Mouse (Mus musculus): ENCODE data around the gene Sbk1.

Sbk1 gene

DNA sequence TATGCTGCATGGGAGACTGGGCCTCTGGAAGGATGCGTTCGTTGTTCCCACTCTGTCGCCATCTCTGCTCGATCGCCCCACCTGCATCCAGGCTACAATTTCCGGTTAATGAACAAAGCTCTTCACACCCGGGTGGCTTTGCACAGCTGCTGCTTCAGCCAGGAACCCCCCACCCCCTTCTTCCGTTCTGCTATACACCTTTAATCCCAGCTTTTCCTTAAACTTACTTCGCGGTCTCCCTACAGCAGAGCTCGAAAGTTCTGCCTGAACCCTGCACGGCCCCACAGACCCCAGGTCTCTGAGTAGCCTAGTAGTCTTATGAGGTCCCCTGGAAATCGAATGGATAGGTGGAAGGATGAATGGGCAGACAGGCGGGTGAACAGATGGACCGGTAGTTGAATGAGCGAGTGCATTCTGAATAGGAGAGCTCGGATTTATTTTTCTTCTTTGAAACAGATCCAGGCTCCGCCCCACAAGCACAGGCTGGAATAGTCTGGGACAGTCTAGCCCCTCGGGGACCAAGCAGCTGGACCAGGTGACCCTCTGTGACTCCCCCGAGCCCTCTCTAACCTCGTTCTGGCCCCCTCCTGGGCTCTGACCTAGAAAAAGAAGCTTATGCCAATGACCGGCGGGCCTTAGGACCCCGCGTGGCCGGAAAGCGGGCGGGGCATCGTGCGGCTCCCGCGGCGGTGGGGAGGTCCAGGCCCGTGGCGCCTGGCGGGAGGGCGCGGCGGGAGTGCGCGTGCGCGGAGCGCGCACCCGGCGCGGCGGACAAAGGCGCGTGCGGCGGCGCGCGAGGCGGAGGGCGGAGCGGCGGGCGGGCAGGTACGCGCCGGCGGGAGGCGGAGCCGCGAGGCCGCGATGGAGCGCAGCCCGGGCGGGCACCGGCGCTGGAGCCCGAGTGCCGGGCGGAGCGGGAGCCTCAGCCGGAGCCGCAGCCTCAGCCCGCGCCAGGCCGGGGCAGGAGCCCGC is at the start of gene Sbk1:
Sbk1 (plus strand) TSS at position 908 of the 972 bp plus-strand sequence.
- peak; percentile 94 for DNase-seq

DNA sequence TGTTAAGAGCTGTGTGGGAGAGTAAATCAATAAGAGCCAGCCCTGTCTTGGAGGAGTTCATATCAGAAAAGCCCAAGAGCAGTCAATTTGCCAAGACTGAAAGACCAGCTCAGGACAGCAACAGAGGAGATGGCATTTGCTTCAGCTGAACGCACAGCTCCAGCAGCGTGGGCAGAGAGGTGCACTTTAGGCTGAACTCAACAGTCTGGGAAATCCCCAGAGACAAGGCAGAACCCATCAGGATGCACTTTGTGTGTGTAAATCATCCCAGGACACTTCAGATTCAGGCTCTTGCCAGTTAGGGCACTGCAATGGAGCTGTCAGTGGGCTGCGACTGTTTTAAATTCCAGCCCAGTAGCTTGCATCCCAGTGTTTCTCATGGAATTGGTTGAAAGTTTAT is 49.7 kb upstream of the Sbk1 start:
- DNase-seq = no peak

DNA sequence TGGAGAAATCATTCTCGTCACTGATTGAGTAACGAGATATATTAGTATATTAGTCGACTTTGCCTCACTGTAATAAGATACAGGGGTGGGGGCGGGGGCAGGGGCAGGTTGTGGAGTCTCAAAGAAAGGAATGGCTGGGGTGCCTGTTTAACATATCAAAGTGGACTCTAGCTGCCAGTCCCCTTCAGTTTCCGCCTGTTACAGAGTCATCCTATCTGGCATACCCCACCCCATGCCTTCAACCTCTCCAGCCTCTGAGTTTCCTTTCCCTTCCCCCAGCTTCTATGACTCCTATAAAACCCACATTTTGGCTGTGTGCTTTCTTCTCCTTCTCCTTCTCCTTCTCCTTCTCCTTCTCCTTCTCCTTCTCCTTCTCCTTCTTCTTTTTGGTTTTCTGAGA is 46.3 kb upstream of the Sbk1 start:
- DNase-seq = no peak

DNA sequence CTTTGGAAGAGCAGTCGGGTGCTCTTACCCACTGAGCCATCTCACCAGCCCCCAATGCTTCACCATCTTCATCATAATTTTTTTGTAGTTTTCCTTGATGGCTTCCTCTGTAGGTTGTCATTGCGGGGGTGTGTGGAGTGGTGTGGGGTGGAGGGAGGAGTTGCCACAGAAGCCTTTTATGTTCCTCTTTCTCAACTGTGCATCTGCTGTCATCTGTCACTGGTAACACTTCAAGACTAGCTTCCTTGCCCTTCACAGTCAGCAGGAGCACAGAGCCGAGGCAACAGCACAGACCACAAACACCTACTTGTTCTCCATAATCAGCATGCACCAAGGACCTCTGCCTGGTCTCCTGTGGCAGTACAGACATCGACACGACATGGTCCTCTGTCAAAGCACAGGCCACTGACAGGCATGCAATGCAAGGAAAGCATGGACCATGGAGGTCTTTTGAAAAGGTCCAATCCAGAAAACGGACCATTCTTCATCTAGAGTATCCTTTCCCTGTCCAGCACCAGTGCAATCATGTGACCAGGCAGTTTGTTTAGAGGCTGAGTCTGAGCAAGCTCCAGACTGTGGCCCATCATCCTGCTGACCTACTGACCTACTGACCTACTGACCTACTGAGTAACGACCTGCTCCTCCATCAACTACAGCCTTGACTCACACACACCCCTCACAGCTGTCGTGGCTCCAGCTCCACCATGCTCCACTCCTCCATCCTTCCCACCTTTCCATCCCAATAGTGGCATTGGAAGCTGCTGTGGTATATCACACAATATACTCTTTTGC is 41.9 kb upstream of the Sbk1 start:
- no peak for DNase-seq

DNA sequence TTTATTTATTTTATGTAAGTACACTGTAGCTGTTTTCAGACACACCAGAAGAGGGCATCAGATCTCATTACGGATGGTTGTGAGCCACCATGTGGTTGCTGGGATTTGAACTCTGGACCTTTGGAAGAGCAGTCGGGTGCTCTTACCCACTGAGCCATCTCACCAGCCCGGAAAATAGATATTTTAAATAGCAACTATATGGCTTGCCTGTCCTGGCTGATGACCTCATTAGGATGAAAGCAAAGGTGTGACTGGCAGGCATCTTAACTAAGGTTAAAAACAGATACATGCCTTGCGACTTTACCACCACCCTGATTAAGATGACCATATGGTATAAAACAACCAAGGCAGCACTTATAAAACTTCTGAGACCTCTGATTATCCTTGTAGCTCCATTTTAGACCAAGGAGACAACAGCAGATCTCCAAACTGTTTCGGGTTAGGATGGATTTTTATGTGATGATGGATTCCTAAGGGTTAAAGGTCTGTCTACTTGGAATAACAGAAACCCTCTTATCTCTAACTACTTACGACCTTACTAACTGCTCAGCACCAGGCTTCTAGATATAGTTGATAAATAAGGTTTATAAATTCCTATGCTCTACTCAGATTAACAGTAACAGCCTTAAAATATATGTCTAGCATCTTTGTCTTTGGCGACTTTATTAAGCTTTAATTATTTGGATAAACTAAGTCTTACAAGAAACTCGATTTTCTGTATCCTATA is 39.9 kb upstream of the Sbk1 start:
- no peak for DNase-seq

DNA sequence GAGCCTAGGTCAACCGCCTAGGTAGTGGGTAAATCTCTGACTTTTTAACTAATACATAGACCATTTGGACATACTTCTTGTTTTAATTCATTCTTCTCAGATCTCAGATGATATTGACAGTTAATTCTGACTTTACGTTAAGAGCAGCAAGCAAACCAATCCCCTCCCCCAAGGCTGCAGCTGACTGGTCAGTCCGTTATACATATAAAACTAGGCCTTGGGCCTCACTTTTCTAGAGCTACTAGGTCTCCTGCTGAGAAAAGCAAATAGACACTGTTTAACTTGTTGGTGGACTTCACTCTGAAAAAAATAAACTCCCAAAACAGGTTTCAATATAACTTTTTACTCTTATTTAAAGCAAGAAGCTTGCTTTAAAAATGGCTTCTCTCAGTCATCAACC is 37.8 kb upstream of the Sbk1 start:
- DNase-seq = no peak

DNA sequence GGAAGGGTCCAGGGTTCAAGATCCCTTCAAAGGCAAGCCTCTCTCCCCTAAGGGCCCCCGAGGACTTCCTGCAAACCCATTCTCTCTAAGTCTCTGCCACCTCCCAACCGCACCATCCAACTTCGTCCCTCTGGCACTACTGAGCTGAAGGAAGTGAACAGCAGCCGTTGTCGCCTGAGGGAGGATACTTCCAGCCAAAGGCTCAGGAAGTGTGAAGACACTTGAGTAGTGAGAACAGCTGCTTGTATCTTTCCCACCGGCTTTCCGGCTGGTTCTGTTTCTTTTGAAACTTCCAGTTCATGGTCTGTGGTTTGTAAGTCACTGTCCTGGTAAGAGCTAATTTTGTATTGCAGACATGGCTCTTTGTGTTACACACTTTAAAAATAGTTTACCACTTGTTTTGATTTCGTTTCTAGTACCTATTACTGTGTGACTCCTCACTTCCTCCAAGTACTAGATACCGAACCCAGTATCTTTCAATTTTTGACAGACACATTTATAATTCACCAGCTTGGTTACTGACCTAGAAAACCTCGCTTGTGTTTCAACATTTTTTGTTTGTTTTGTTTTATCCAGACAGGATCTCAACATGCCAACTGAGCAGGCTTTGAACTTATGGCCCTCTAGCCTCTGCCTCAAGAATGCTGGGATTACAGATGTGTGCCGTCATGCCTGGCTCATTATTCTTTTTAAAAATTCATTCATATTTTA is 36.2 kb upstream of the Sbk1 start:
- DNase-seq = peak; percentile 66

DNA sequence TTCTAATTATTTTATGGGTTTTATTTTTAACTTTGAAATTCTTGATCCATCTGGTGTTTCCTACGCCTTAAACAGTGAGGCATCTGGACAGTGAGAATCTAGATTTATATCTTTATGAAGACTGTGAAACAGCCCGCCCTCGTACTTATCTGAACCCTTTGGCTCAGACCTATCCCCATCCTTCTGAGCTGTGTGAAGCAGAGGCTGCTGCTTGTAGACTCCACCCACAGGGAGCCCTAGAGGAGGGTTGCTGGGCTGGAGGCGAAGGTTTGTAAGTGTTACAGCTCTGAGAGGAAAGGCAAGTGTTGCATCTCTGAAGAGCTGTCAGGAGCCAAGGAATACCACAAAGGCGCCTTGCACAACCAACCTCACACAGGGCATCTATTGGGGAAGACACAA is 35.6 kb upstream of the Sbk1 start:
- DNase-seq = peak; percentile 79

DNA sequence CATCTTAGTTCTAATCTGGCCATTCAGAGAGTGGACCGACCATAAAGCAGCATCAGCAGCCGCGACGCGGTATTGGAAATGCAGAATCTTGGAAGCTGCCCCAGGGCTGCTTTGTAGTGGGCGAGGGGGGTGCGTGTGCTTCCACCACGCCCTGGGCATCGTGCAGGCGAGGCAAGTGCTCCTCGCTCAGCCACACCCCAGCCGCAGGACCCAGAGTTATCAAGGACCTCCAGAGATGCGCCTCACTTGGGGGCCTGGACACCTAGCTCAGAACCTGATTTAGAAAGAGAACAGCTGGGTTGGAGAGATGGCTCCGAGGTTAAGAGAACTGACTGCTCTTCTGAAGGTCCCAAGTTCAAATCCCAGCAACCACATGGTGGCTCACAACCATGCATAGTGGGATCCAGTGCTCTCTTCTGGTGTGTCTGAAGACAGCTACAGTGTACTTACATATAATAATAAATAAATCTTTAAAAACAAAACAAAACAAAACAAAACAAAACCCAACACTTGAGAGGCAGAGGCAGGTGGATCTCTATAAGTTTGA is 31.5 kb upstream of the Sbk1 start:
- no peak for DNase-seq

DNA sequence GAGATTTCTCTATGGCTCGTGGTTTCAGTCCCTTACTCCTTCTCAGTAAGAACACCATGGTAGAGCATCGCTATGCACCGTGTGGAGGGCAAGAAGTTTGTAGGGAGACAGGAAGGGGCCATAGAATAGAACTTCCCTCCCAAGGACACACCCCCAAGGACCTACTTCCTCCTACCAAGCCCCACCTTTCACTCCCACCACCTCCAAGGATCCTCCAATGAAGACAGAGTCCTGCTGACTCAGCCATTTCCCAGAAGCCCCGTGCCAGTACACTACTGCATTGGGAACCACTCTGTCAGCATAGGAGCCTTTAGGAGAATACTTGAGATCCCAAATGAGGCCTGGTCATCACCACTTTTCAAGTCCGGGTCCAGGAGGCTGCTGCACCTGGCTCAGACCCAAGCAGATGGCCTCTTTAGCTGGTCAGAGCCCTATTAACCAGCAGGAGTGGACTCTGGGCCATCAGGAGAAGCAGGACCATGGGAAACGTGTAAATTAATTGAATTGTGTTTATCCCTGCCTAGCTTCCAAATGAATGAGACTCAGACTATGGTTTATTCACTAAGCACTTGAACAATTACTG is 28.2 kb upstream of the Sbk1 start:
- DNase-seq = no peak

DNA sequence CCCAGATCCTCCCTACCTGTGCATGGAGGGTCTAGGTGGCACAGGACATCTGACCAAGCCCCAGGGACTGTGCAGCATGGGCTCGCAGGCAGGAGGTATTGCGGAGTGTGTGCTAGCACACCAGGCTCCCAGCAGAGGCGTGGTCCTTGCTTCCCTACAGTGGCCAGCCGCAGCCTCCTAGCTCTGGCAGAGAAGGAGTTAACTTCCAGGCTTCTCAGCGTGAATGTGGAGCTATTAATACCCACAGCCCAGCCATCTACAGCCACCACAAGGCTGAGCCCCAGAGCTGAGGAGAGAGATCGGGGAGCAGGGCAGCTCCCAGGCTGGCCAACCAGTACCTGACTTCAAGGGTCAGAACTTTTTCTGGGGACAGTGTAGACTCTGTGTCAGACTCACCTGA is 24.3 kb upstream of the Sbk1 start:
- no peak for DNase-seq

DNA sequence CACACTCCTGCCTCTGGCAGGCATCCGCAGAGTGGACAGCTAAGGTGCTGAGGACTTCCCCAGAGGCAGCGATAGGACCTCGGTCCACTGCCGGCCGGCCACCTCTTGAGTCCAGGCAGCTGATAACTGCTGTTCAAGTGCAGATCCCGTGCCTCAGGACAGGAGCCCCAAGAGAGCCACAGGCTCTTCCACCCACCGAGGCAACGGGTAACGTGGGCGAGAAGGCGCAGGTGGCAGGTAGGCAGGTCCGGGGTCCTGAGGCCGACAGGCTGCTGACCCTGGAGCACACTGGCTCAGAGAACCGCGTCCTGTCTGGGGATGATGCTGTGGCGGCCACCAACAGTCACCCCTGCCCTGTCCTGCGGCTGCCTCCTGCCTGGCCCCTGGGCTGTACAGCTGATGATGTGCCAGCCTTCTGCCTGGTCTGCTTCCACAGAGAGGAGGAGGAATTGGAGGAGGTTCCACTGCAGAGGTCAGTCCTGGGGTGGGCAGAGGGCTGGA is 23.7 kb upstream of the Sbk1 start:
- DNase-seq = no peak

DNA sequence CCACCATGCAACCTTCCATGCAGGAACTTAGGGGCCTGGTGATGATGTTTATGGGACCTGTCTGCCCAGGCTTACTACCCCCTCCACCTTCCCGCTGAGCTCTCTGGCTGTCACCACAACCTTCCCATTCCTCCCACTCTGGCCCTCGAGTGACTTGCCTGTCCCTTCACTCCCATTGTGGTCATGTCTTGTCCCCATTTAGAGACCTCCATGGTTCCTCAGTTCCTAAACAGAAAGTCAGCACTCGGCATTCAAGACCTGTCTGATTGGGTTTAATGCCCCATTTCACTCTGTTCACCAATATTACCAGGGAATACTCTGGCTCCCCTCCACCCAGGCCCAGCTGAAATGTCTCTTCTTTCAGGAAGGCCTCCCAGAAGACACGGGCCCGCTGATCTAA is 23.3 kb upstream of the Sbk1 start:
- DNase-seq = no peak

DNA sequence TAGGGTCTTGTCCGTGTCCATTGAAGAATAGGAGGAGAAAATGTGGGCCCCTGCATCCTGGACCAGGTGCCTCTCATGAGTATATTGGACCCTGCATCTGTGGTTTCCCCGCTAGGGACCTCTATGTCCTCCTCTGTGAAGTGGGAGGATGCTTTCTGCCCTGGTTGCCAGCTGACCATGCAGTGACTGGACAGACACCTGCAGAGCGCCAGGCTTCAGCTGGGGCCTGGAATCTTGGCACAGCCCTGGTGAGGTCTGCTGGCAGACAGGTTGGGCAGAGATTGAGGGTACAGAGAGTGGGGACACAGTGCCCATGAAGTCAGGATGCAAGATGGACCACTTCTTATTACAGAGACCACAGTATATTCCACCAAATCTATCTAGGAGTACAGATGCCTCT is 22.4 kb upstream of the Sbk1 start:
- DNase-seq = no peak

DNA sequence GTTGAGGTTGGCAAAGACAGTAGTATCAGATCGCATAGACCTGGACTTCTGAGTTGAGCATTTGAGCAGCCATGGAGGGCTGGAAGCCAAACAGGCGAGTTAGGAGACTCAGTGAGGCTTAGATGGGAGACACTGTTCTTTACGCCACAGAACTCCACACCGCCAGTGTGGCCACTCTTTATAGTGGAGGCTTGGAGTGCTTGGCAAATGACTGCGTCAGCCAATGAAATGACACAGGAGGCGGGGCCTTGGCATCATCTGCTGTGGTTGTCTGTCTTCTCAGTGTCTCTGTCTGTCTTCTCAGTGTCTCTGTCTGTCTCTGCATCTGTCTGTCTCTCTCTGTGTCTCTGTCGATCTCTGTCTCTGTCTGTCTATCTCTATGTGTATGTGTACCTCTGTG is 21.9 kb upstream of the Sbk1 start:
- no peak for DNase-seq

DNA sequence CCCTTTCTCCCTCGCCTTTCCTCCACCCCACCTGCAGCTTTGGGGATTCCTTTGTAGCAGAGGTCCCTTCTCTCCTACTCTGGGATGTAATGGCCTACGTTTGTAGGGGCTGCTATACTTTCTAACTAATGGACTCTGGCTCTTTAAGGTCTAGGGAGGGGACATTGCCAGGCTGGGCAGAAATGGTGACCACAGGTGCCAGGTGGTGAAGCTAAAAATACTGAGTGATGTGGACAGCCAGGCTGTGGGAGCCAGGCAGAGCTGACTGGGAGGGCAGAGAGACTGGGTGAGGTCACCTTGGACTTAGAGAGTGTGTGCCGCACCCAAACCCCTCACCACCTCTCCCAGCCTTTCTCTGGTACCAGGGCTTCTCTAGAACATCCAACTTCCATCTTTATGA is 20.7 kb upstream of the Sbk1 start:
- DNase-seq = no peak

DNA sequence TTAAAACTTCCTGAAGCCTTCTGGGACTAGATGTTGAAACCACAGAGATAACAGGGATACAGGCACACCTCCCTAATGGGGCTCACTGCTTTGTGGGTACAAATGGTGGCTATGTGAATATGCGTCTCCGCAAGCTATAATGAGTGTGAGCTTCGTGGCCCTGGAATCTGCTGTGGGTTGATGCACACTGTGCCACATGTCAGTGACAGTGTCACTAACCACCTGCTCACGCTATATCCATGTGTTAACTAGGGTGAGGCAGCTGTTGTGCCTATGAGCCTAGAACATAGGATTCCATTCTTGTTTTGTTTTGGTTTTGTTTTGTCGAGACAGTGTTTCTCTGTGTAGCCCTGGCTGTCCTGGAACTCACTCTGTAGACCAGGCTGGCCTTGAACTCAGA is 20.2 kb upstream of the Sbk1 start:
- no peak for DNase-seq

DNA sequence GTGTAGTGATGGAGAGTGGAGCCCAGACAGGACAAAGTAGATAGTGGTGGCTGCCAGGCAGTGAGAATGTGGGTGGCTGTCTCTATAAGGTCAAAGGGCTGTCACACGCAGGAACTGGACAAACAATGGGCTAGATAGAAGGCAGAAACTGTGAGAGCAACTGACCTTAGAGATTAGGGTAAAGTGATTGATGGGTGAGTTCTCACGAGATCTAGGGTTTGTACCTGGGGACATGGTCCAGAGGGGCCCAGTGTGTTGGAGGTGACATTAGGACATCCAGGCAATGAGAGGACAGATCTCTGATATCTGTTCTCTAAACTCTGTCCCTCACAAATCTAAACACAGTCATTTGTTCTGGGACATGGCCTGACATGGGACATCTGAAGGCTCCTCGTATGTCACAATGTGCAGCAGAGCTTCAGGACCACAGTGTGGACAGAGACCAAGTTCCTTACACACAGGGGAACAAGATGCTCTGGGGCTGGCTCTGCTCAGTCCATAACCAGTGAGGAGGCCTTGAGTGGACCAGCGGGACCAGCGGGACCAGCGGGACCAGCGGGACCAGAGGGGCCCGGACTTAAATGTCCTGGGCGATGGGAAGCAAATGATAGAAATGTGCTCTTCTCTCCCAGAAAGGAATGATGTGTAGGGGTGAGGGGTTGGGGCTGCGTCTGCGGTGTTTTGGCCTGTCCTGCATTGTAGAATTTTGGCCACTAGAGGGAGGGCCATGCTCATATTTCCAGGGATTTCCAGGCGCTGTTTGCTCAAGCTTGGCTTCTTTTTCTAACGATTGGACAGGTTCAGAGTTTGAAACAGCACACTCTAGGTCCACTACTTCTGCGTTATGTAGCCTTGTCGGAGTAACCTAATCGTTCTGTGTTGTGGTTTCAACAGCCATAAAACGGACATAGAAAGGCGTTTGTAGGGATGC is 11.9 kb upstream of the Sbk1 start:
- DNase-seq = peak; percentile 54

DNA sequence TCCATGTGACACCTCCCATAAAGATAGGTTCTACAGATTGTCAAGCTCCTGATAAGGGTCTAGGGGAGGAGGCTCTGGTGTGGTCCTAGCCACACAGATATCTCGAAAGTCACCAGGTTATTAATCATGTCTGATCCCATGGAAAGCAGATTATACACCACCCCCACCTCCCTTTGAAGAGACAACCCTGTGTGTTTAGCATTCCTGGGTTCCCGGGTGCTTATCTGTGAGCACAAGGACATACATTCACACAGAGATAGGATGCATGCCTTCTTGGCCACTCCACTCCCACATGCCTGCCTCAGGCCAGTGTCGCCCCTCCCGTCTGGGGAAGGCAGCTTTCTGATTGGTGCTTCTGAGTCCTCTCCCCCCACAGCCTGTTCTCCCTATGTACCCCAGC is 10.6 kb upstream of the Sbk1 start:
- DNase-seq = no peak

DNA sequence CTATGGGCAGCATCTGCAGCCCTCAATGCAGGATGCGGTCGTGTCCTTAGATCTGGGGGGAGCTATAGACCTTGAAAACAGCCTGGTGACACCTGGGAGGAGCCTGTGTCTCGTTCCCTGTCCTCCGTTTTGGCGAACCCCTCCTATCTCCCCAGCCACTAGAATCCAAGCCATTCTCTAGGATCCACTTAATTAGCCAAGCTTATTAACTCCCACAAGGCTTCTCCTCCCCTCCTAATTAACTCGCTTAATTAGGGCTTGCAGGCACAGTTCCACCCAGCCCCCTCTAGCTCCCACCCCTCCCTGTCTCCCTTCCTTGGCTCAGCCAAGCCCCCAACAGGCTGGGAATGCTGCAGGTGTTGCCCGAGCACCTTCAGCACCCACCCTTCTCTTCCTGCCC is 8.5 kb upstream of the Sbk1 start:
- DNase-seq = no peak

DNA sequence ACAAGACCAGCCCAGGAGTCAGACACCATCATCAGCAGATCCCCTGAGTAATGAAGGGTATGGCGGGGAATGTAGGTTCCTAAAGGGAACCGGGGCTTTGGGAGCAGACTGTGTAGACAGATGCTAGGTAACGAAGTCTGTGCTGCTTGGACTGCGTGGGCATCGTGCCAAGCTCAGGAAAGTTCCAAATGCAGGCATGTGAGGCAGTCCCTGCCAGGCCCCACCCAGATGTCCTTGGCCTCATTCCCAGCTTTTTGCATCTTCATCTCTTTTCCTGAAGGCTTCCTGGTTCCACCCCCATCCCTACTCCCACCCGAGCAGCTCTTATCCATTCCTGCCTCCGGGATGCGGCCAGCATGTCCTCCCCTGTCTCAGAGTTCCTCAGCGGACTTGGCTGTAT is 6.5 kb upstream of the Sbk1 start:
- peak; percentile 93 for DNase-seq
